Mouse (Mus musculus) C2C12 (cell line): ENCODE measurements around the gene Crx. TPM values are rescaled to one million over a fixed set of nuclear protein-coding genes. Genes with fewer than 3 reads are reported as not detected.

Source experiments
- H3K27me3 ChIP-seq: one replicate; pipeline ENCODE4 v1.6.1; 2011; ENCODE audit not compliant: control insufficient read depth, insufficient read depth, insufficient read length
- H3K36me3 ChIP-seq: one replicate; pipeline ENCODE4 v1.6.1; 2011; ENCODE audit not compliant: control insufficient read depth, insufficient read depth
- H3K4me3 ChIP-seq: one replicate; pipeline ENCODE4 v1.5.1; 2011; ENCODE audit warnings: mild to moderate bottlenecking, control low read depth; ENCODE audit not compliant: poor library complexity, insufficient read depth, severe bottlenecking
- H3K79me2 ChIP-seq: one replicate; pipeline ENCODE4 v1.6.1; 2011; ENCODE audit not compliant: control insufficient read depth, insufficient read depth
- H3K79me3 ChIP-seq: one replicate; pipeline ENCODE4 v1.6.1; 2011; ENCODE audit warnings: low read depth, control low read depth
- H3ac ChIP-seq: one replicate; pipeline ENCODE3; 2011; ENCODE audit warnings: low read depth; ENCODE audit not compliant: control insufficient read depth, insufficient read length
- CEBPB ChIP-seq: IDR thresholded peaks from one replicate; pipeline ENCODE4 v1.6.1; 2011; ENCODE audit warnings: low read depth, mild to moderate bottlenecking, control low read depth, moderate library complexity
- CTCF ChIP-seq: IDR thresholded peaks from one replicate; pipeline ENCODE4 v1.5.1; 2011; ENCODE audit not compliant: control insufficient read depth, insufficient read depth, insufficient read length
- FOSL1 ChIP-seq: IDR thresholded peaks from one replicate; pipeline ENCODE4 v1.8.0; 2011; ENCODE audit warnings: mild to moderate bottlenecking, low read length; ENCODE audit not compliant: poor library complexity, insufficient read depth, severe bottlenecking
- MAX ChIP-seq: IDR thresholded peaks from one replicate; pipeline ENCODE4 v1.6.1; 2011; ENCODE audit warnings: mild to moderate bottlenecking, control low read depth
- MYOD1 ChIP-seq: IDR thresholded peaks from one replicate; pipeline ENCODE4 v1.6.1; 2011; ENCODE audit warnings: low read depth; ENCODE audit not compliant: control insufficient read depth, insufficient read length
- MYOG ChIP-seq: IDR thresholded peaks from one replicate; pipeline ENCODE4 v1.6.1; 2011; ENCODE audit not compliant: control insufficient read depth, insufficient read length; ENCODE audit errors: extremely low read depth
- USF1 ChIP-seq: IDR thresholded peaks from one replicate; pipeline ENCODE4 v1.6.1; 2011; ENCODE audit warnings: low read depth, mild to moderate bottlenecking, control low read depth, moderate library complexity
- polyA plus RNA-seq: library from polyadenylated mRNA; unstranded; fragments of >200 nt; fragmentation: generic; extraction: Trizol; gene quantifications from one replicate; pipeline ENCODE4 v1.2.1, GENCODE M21; 2012; ENCODE audit warnings: missing spikeins

Crx gene
- polyA plus RNA-seq, 1 experiment, result not detected

DNA sequence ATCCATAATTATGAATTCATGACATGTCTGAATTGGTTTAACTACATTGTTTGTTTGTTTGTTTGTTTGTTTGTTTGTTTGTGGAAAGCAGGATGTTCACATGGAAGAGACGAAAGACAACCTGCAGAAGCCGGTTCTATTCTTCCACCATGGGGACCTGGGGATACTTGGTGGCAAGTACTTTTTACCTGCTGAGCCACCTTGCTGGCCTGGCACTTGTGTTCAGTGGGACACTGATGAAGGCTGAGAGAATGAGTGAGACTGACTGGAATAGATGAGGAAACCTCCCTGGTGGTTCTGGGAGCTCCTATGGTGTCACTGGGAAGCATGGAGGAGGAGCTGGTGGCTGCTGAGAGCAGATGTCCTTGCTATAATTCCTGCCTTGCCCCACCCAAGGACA lies 2.5 kb upstream of the Crx start, which contains the start of gene Crxos:
Crxos (plus strand) TSS at position 301 of the 400 bp plus-strand sequence.
- Histone ChIP-seq H3K79me2 (no peaks in the 10 kb centered on the region), H3K4me3 (no peak within 1 kb of the TSS), H3ac (no peak within 1 kb of the TSS), H3K79me3 (no peaks in the 10 kb centered on the region), H3K36me3 (no peaks in the 10 kb centered on the region), H3K27me3 (no peaks in the 10 kb centered on the region)
- no peak for TF ChIP-seq USF1
- TF ChIP-seq CTCF, result no peak
- no peak for TF ChIP-seq MYOG
- TF ChIP-seq CEBPB, result no peak
- no peak for TF ChIP-seq FOSL1
- no peak for TF ChIP-seq MYOD1
- no peak for TF ChIP-seq MAX

DNA sequence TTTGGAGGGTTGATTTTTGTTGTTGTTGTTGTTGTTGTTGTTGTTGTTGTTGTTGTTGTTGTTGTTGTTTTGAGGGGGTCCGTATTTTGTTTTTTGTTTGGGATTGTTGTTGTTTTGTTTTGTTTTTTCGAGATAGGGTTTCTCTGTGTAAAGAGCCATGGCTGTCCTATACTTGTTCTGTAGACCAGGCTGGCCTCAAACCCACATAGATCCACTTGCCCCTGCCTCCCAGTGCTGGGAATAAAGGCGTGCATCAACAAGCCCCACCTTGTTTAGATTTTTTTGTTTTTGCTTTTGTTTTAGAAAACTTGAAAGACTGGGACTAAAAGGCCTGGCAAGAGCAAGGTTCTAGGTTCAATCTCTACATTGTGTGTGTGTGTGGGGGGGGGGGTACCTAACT lies 2.1 kb upstream of the Crx start:
- Histone ChIP-seq H3K79me3 (no peaks in the 10 kb centered on the region), H3K79me2 (no peaks in the 10 kb centered on the region), H3K36me3 (no peaks in the 10 kb centered on the region), H3K27me3 (no peaks in the 10 kb centered on the region), H3K4me3 (no peak overlapping the region), H3ac (no peak overlapping the region)
- TF ChIP-seq FOSL1 (no peak), MYOG (no peak), MAX (no peak), CEBPB (no peak), USF1 (no peak), MYOD1 (no peak), CTCF (no peak)

DNA sequence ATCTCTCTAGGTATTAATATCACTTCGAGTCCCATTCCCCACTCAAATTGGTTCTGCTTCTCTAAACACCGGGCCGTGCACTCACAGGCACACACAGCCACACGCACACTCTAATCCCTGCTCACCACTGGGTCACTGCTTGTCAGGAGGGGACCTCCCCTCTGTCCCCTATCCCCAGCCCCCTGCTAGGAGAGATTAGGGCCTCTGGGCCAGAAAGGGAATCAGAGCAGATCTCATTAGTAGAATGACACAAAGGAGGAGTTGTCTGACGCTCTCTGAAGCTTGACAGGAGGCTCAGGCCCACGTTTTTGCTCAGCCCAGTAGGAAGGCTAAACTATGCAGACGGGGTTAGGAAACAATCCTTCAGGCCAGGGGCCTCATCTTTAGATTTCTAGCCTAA lies 1.6 kb upstream of the Crx start:
- Histone ChIP-seq H3K4me3 (no peak overlapping the region), H3K79me2 (no peaks in the 10 kb centered on the region), H3K36me3 (no peaks in the 10 kb centered on the region), H3K27me3 (no peaks in the 10 kb centered on the region), H3ac (no peak overlapping the region), H3K79me3 (no peaks in the 10 kb centered on the region)
- TF ChIP-seq CEBPB (no peak), MYOG (no peak), MYOD1 (no peak)

DNA sequence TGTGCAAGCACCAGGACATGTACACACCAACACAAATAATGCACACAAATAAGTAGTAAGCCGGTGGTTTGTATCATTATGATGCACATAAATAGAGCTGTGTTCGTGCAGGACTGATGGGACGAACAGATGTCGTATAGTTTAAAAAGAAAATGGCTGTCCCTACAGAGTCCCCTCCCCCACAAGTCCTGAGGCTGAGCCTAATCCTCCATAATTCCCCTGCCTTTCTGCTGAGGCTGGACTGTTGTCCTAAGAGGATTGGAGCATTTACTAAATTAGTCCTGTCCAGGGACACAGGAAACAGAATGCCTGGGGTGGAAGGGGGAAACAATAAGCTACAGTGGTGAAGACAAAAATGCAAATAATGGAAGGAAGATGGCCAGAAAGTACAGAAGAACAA lies 15.7 kb downstream of the Crx start:
- TF ChIP-seq CTCF, result no peak
- no peak for TF ChIP-seq FOSL1
- TF ChIP-seq USF1, result no peak
- no peak for TF ChIP-seq CEBPB
- no peak for TF ChIP-seq MAX
- TF ChIP-seq MYOG, result no peak
- no peak for TF ChIP-seq MYOD1

DNA sequence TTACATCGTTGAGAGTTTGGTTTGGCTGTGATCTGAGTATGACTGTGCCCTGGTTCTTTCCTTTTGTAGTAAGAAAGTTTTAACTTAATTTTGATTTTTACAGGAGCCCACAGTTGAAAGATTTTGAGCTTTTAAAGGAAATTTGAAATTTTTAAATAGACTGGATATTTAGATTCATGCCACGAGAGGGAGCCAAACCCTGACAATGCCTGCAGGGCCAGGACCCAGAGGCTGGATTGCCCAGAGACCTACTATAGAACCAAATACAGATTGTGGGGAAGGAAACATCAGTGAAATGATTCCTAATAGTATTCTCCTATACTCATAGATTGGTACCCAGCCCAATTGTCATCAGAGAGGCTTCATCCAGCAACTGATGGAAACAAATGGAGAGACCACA lies 20.1 kb downstream of the Crx start:
- Histone ChIP-seq H3K4me3 (no peak overlapping the region), H3K27me3 (no peaks in the 10 kb centered on the region), H3K79me3 (no peaks in the 10 kb centered on the region), H3ac (no peak overlapping the region), H3K79me2 (no peaks in the 10 kb centered on the region), H3K36me3 (no peaks in the 10 kb centered on the region)
- TF ChIP-seq CEBPB, result no peak
- TF ChIP-seq CTCF, result no peak
- TF ChIP-seq MAX, result no peak
- no peak for TF ChIP-seq MYOD1
- TF ChIP-seq USF1, result no peak
- no peak for TF ChIP-seq FOSL1
- no peak for TF ChIP-seq MYOG

More for the DNA sequence above, 15.7 kb downstream of the Crx start:
- Histone ChIP-seq H3K4me3 (no peak overlapping the region), H3K79me3 (no peaks in the 10 kb centered on the region), H3K79me2 (no peaks in the 10 kb centered on the region), H3ac (no peak overlapping the region), H3K27me3 (no peaks in the 10 kb centered on the region), H3K36me3 (no peaks in the 10 kb centered on the region)

DNA sequence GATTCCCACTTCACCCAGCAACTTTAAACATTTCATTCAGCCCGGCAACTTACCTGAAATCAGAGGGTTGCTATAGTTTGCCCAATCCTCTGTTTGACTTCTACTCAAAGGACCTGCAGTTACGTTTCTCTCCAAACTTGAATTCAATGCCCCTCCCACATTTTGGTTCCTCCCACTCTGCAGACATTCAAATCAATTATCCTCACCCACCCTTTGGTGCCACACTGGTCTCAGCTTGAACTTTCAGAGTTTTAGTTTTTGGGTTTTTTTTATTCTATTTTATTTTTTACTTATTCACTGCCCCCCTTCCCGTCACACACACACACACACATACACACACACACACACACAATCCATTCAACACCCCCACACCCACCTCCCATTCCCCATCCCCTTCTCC lies 40.2 kb downstream of the Crx start, which contains the start of gene Obox6:
Obox6 (minus strand) TSS at position 101 of the 400 bp plus-strand sequence.
- Histone ChIP-seq H3K4me3 (no peak within 1 kb of the TSS), H3K36me3 (no peaks in the 10 kb centered on the region), H3ac (no peak within 1 kb of the TSS), H3K79me3 (no peaks in the 10 kb centered on the region), H3K27me3 (no peaks in the 10 kb centered on the region), H3K79me2 (no peaks in the 10 kb centered on the region)
- TF ChIP-seq MAX, result no peak
- no peak for TF ChIP-seq MYOG
- TF ChIP-seq FOSL1, result no peak
- no peak for TF ChIP-seq CTCF
- TF ChIP-seq MYOD1, result no peak
- TF ChIP-seq CEBPB, result no peak
- no peak for TF ChIP-seq USF1

Other genes with a start within 250 kb of the Crx start
- not detected for gene Obox3, start 240.1 kb downstream of the Crx start, polyA plus RNA-seq
- gene Obox5, start 129.8 kb downstream of the Crx start, polyA plus RNA-seq, result not detected
- not detected for gene Obox6, start 40.3 kb downstream of the Crx start, polyA plus RNA-seq
- not detected for gene Crxos, start 2.6 kb upstream of the Crx start, polyA plus RNA-seq
- gene Selenow, start 42.4 kb upstream of the Crx start, polyA plus RNA-seq, result 423 TPM
- 228 TPM for gene Nop53, start 66.1 kb upstream of the Crx start, polyA plus RNA-seq
- gene Ehd2, start 87.6 kb upstream of the Crx start, polyA plus RNA-seq, result 98.7 TPM
- 4.3 TPM for gene Bicra, start 168.0 kb upstream of the Crx start, polyA plus RNA-seq
- not detected for gene Zfp541, start 181.8 kb upstream of the Crx start, polyA plus RNA-seq
- gene Napa, start 218.5 kb upstream of the Crx start, polyA plus RNA-seq, result 138 TPM
- 13.1 TPM for gene Kptn, start 239.9 kb upstream of the Crx start, polyA plus RNA-seq
- gene Slc8a2, start 249.9 kb upstream of the Crx start, polyA plus RNA-seq, result 0.02 TPM